Mouse (Mus musculus): ENCODE measurements around the gene Trim6. TPM values are rescaled to one million over a fixed set of nuclear protein-coding genes. Genes with fewer than 3 reads are reported as not detected.
"Not testable (repeated sequence)": the region's sequence is repeated elsewhere in the genome, so short reads cannot be mapped to it uniquely, and the experiment has no call there.

Trim6 gene
- under 1 TPM in 1 of 2 experiments, not detected in 1; 0.22 TPM for total RNA-seq (2021)
- long read RNA-seq, partial matches to known transcripts, result 0 of 1 reads
- long read RNA-seq, other reads (novel, unspliced or antisense), result 0 of 1 reads

DNA sequence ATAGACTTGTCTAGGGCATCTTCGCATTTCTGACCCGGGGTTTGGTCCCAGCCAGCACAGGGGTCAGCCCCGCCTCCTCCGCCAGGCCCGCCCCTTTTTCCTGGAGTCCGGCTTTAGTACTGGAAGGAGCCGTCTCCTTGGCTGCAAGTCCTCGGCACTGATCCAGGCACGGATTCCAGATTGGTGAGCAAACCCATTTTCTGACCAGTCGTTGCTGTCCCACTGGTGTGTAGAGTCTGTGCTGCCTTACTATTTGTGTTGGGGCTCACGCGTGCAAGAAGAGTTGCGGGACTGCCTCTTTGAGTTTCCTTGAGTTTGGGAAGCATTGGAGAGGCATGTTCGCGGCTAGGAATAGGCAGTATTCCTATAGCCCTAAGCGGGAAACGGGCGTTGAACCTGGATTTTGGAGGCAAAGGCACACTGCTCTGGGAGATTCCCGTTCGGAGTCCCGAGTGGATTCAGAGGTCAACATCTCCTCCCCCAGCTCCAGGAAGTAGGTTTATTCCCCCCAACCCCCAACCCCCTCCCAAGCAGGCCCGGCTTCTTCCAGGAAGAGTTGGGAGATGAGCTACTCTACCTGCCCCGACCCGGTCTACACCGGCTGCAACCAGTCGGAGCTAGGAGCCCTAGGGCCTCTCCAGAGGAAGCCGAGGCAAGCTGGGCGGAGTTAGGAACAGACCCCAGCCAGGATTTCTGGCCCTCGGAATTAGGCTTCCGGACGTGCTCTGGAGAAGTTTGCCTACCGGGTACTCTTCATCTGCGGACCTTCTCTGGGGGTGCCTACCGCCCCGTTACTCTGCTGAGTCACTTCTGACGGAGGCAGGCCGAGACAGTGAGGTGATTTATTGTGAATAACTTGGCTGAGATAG is at the start of gene Trim6:
TSS of gene Trim6 (plus strand) at position 93 of the 869 bp plus-strand sequence.
- peak in 1 of 2 experiments; percentile 3 for DNase-seq (ENCODE audit: low spot score in 2 of 2)

GRCm38 (mm10) chr7:104169634-104170204 is 48.9 kb upstream of the Trim6 start:
- no peak for DNase-seq (ENCODE audit: low spot score in 2 of 2)

- no peak for DNase-seq (ENCODE audit: low spot score in 2 of 2)
These were observed 43.5 kb upstream of the Trim6 start for GRCm38 (mm10) chr7:104175085-104175484.

DNA sequence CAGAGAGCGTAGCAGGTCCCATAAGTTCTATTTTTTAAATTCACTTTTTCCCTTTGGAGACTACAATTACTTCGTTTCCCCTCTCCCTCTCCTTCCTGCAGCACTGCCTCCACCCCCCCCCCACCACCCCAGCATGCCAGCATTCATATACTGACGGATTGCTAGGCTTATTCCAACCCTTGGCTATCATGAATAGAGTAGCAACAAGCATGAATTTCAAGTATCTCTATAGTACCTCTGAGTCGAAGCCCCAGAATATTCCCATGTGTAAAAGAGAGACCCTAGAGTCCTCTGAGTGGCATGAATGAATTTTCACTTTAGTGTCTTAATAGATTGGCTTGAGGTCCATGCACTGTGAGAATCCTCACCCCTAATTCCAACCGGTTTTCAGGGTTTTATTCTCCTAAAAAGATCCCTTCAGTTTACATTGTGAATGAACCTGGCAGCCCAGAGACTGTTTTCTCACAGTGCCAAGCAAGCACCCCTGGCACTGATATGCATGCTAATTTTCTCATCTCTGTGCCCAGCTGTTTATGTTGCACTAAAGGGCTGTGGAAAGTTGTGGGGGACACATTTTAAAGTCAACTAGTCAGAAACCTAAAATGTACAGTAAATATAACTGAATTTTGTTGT is 40.1 kb upstream of the Trim6 start:
- no peak for DNase-seq (ENCODE audit: low spot score in 2 of 2)

DNA sequence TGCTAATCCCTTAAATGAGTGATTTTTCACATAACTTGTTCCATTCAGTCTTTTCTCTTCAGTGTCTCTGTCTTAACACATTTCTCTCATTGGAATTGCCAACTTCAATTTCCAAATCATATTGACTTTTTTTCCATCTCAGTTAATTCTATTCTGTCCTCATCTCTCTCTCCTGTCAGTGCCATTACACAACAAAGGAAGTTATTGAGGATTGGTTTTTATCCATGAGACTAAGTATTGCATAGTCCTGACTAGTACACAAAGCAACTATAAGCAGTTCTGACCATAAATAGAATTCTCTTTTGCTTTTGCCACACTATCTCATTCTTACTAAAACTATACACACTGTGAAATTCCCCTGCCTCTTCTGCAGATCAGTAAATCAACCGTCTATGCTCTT is 39.5 kb upstream of the Trim6 start:
- DNase-seq (ENCODE audit: low spot score in 2 of 2), result no peak

GRCm38 (mm10) chr7:104183292-104183691 is 35.3 kb upstream of the Trim6 start, which contains the start of gene Olfr648:
Gene Olfr648, minus strand, starts transcription at chr7:104183392.
- no peak for DNase-seq (ENCODE audit: low spot score in 2 of 2)

DNA sequence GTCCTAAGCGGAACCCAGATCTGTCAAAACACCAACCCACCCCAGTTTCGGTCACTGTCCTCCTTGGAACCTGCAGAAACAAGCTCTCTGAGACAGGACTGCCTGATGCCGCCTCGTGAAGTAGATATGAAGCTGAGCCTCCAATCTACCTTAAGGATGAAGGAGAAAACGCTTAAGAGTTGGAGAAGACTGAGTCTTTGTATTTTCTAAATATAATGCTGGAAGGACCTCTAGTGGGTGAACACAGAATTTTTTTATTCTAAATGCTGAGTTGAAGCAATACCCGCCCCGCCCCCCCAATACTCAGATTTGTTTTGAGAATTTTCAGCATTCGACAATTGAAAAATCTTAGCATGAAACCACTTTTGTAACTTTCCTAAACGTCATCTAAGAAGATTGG is 27.3 kb upstream of the Trim6 start:
- DNase-seq (ENCODE audit: low spot score in 2 of 2), result no peak

DNA sequence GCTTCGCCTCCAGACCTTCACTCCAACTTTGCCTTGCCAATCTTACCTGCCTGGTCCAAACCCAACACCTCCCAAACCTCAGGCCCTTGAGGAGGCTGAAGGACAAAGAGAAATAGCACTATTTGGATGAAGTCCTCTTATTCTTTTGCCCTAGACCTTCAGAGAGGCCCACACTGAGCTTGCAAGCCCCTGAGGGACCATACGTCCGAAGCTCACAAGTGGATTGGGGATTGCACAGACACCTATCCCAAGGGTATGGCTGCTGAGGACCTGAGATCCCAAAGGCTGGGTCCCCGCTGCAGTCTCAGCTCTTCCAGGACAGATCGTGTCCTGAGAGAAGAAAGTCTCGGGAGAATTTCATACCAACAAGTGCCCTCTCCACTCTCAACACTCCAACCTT is 22.7 kb upstream of the Trim6 start, which contains the start of gene Olfr649:
TSS of gene Olfr649 (minus strand) at position 101 of the 400 bp plus-strand sequence.
- DNase-seq (ENCODE audit: low spot score in 2 of 2), result no peak

- DNase-seq (ENCODE audit: low spot score in 2 of 2), result peak in 1 of 2 experiments; percentile 55
These were observed 18.8 kb upstream of the Trim6 start for GRCm38 (mm10) chr7:104199822-104200221.

DNA sequence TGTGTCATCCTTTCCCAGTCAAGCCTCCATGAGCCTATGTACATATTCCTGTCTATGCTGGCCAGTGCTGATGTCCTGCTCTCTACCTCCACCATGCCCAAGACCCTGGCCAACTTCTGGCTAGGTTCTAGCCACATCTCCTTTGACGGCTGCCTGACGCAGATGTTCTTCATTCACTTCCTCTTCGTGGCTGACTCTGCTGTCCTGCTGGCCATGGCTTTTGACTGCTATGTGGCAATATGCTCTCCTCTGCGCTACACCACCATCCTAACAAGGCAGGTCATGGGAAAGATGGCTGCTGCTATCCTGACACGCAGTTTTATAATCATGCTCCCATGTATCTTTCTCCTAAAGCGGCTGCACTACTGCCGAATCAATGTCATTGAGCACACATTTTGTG is 12.4 kb upstream of the Trim6 start:
- DNase-seq (ENCODE audit: low spot score in 2 of 2), result no peak

GRCm38 (mm10) chr7:104216011-104216535 is 2.5 kb upstream of the Trim6 start:
- DNase-seq (ENCODE audit: low spot score in 2 of 2), result no peak

DNA sequence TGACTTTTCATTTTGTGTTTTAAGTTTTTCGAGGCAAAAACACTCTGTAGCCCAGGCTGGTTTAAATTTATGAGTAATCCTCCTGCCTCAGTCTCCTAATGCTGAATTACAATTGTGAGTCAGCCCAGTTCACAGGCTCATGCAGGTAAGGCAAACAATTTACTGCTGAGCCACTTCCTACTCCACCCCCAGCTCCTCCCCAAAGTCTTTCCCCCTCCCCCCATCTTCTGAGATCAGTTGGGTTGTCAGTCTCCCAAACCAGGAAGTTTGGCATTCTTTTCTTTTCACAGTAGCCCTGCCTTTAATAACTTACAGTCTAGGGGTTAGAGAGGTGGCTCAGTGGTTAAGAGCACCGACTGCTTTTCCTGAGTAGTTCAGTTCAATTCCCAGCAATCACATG is 712 bp upstream of the Trim6 start:
- no peak for DNase-seq (ENCODE audit: low spot score in 2 of 2)

- peak in 1 of 2 experiments; percentile 8 for DNase-seq (ENCODE audit: low spot score in 2 of 2)
These were observed 12.6 kb downstream of the Trim6 start for GRCm38 (mm10) chr7:104231203-104231602.

DNA sequence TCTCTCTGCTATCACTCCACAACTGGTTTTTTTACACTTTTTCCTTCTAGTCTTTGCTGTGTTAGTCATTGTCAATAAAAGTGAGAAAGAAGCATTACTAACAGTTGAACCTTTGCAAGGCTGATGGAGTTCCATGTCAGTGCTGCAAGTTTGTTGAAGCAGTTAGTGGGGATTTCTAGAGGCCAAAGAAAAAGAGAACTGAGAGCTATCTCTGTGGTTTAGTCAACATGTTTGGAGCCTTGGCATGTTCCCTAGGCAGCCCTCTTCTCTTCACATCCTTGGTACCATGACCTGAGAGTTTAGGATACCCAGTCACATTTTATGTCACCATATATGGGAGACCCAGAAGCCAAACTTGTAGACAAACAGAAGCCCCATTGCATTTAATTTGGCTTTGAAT is 22.3 kb downstream of the Trim6 start:
- DNase-seq (ENCODE audit: low spot score in 2 of 2), result no peak

DNA sequence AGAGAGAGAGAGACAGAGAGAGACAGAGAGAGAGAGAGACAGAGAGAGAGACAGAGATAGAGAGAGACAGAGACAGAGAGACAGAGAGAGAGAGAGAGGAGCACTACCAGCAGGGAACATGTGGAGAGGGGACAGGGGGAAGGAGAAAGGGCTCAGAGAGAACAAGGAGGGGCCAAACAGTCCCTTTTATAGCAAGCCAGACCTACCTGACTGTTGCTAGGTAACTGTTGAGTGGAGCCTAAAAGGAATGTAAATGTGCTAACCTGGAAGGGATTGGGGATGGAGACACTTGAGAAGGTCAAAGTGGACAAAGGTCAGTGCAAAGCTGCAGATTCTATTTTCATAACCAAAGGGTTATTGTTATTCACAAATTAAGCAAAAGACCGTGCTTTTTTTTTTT is 25.0 kb downstream of the Trim6 start:
- no peak for DNase-seq (ENCODE audit: low spot score in 2 of 2)

DNA sequence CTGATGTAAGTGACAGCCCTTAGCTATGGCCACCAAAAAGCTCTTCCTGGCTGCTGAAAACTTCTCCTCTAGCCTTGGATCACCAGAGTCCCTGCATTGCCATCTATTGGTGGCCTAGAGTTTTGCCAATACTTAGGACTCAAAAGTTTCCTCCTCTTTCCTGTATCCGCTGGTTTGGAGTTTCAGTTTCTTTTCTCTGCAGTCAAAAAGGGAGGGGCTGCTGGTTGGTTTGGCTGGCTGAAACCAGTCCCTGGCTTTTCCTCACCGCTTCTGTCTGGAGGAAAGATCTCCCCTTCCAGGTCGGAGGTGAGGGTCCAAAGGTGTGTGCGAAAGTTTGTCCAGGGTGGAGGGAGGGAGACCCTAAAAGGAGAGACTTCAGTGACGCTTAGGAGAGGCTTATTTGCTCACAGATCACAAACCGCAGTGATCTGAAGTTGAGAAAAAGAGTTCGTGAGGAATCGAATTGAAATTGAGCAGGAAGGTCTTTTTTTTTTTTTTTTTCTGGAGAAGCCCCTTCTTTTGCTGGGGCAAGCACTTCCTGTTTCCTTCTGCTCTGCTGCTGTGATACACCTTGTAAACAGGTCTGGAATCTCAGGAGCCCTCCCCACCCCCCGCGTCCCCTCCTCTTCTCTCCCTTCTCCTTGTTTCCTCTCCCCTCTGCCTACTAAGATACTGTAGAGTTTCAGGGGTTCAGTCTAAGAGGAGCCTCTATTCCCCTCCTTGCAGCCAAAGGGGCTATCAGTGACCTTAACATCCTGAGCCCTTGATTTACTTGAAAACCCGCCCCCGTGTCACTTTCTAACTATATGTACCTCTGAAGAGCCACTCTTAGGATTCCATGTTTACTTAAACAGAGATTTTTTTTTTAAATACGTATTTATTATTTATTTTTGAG is 25.9 kb downstream of the Trim6 start, which contains the start of gene Trim34a:
TSS of gene Trim34a (plus strand) at position 171 of the 895 bp plus-strand sequence.
- DNase-seq (ENCODE audit: low spot score in 2 of 2), result peak in 1 of 2 experiments; percentile 17

- not testable (repeated sequence) for DNase-seq (ENCODE audit: low spot score in 2 of 2)
These were observed 41.8 kb downstream of the Trim6 start for GRCm38 (mm10) chr7:104260380-104260779.

- not testable (repeated sequence) for DNase-seq (ENCODE audit: low spot score in 2 of 2)
These were observed 46.7 kb downstream of the Trim6 start for GRCm38 (mm10) chr7:104265335-104265734.

DNA sequence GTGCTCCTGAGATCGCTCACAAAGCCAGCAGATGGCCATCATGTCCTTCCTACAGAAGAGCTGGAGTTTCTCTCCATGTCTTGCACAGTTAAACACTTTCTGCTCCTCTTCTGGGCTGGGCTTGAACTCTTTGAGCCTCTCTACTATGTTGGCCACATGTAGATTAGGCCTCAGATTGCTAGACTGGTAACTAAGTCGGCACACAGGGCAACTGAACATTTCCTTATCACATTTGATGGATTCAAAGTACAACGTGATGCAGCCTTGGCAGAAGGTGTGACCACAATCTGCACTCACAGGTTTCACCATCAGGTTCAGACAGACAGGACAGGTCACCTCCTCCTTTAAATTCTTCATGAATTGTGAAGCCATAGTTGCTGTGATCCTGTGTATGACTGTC is 60.8 kb downstream of the Trim6 start:
- DNase-seq (ENCODE audit: low spot score in 2 of 2), result not testable (repeated sequence)

All from layer of hippocampus, adult 18-20 months (tissue).